Comparison of ENCODE assay signal across 19 mouse cellular contexts in the genomic region with DNA sequence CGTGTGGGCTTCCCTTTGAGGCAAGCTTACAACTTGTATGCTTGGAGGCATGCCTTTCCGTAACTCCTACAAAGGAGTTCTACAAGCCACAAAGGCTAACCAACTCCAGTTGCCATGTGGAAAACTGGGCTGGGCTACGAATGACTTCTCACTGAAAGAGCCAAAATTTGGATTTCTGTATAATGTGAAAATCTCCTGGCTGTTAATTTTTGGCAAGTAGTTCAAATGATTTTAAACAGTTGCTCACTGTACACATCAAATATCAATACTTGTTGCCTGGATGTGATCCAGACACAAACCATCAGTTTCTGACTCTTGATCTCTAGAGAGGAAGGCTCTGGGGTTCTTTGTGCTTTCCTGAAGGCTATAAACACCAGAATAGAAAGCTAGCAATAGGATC. TPM values are rescaled to one million over a fixed set of nuclear protein-coding genes. Genes with fewer than 3 reads are reported as not detected.
DNase-seq lines count a peak whose midpoint lies in the region; ATAC-seq and TF ChIP-seq lines count a peak whose summit lies in the region.
"Had no signal": no experiment of that assay in that cellular context is flagged by ENCODE, and none has a peak within 500 bp of the region (broad histone marks: within the 10 kb centered on the region; RNA-seq: fewer than 3 reads in every experiment).

No protein-coding gene starts in this region.

- WGBS in limb, embryonic 14.5 days = 43% methylated on average over 3 of the region's 3 CpGs
- 84% methylated on average over 3 of the region's 3 CpGs for WGBS in limb, embryonic 10.5 days
- WGBS in lung, embryonic 14.5 days = 73% methylated on average over 3 of the region's 3 CpGs

- DNase-seq in limb, embryonic 14.5 days (ENCODE audit: low spot score) = peak; percentile 60
- DNase-seq in limb, embryonic 10.5 days (ENCODE audit: low spot score) = no peak
- peak; percentile 50 for DNase-seq in lung, embryonic 14.5 days
- DNase-seq in lung, postnatal 25 days (ENCODE audit: low spot score) = no peak
- DNase-seq: adrenal gland, adult 2 months; adrenal gland, adult 8-10 months; adrenal gland, postnatal 10 days; adrenal gland, postnatal 14 days; adrenal gland, postnatal 25 days; adrenal gland, postnatal 36 days; B cell, adult 2 months; cerebellum, adult 11 months; cerebellum, adult 11-12 months; cerebellum, adult 18-20 months had no signal

- H3K9me3 ChIP-seq in limb, embryonic 14.5 days (ENCODE audit: control insufficient read depth, low read length) = no peaks in the 10 kb centered on the region
- no peaks in the 10 kb centered on the region for H3K9me3 ChIP-seq in limb, embryonic 10.5 days (replicated peaks)
- H3K9me3 ChIP-seq in lung, embryonic 14.5 days (ENCODE audit: low read depth, low read length) = no peaks in the 10 kb centered on the region
- H3K9me3 ChIP-seq: G1E had no signal

- no peak for TF ChIP-seq CTCF in lung, embryonic 14.5 days (IDR thresholded peaks at IDR 0.05; ENCODE audit: low read depth)

- H3K27me3 ChIP-seq in limb, embryonic 14.5 days (ENCODE audit: control insufficient read depth, insufficient read depth, low read length) = no peaks in the 10 kb centered on the region
- no peaks in the 10 kb centered on the region for H3K27me3 ChIP-seq in limb, embryonic 10.5 days (ENCODE audit: low read depth, poor library complexity, severe bottlenecking)
- H3K27me3 ChIP-seq in lung, embryonic 14.5 days (ENCODE audit: insufficient read depth, low read length) = no peaks in the 10 kb centered on the region
- H3K27me3 ChIP-seq: CH12.LX, Patski had no signal

- no peak overlapping the region for H3K4me3 ChIP-seq in limb, embryonic 14.5 days (replicated peaks; ENCODE audit: low read length)
- H3K4me3 ChIP-seq in limb, embryonic 10.5 days = no peak overlapping the region
- H3K4me3 ChIP-seq in lung, embryonic 14.5 days (ENCODE audit: low read depth, low read length) = no peak overlapping the region

- no peak for TF ChIP-seq POLR2A in limb, embryonic 14.5 days (IDR thresholded peaks at IDR 0.05; ENCODE audit: borderline replicate concordance, extremely low read depth, insufficient read depth, insufficient read length)

- H3K36me3 ChIP-seq in limb, embryonic 14.5 days (ENCODE audit: control insufficient read depth, insufficient read depth, low read length) = no peaks in the 10 kb centered on the region
- no peaks in the 10 kb centered on the region for H3K36me3 ChIP-seq in limb, embryonic 10.5 days
- H3K36me3 ChIP-seq in lung, embryonic 14.5 days (ENCODE audit: insufficient read depth) = no peaks in the 10 kb centered on the region; the same call in 1 of the 2 replicates
- H3K36me3 ChIP-seq: G1E had no signal

- no peak for ATAC-seq in limb, embryonic 14.5 days (ENCODE audit: low FRiP score, low read depth)
- ATAC-seq in lung, embryonic 14.5 days (ENCODE audit: insufficient read depth) = no peak
- ATAC-seq: activated CD4-positive, CD25-positive, alpha-beta regulatory T cell, adult 4 months; CD4-positive, CD25-positive, alpha-beta regulatory T cell, adult 4 months; Patski had no signal

- no peak overlapping the region for H3K9ac ChIP-seq in limb, embryonic 14.5 days (ENCODE audit: low read depth, low read length, severe bottlenecking)
- H3K9ac ChIP-seq in lung, embryonic 14.5 days = no peak overlapping the region

- H3K27ac ChIP-seq in limb, embryonic 14.5 days (replicated peaks; ENCODE audit: low read depth, low read length) = no peak overlapping the region
- no peak overlapping the region for H3K27ac ChIP-seq in limb, embryonic 10.5 days
- no peak overlapping the region for H3K27ac ChIP-seq in lung, embryonic 14.5 days (ENCODE audit: low read depth)

- no peak overlapping the region for H3K4me2 ChIP-seq in limb, embryonic 14.5 days (replicated peaks; ENCODE audit: low read depth, low read length, severe bottlenecking)
- no peak overlapping the region for H3K4me2 ChIP-seq in lung, embryonic 14.5 days

- no peaks in the 10 kb centered on the region for H3K4me1 ChIP-seq in limb, embryonic 14.5 days (ENCODE audit: control insufficient read depth, insufficient read depth, low read length)
- H3K4me1 ChIP-seq in limb, embryonic 10.5 days = no peaks in the 10 kb centered on the region
- H3K4me1 ChIP-seq in lung, embryonic 14.5 days (ENCODE audit: insufficient read depth) = no peaks in the 10 kb centered on the region

RNA-seq across cellular contexts. Expression of gene Cavin2, which starts 18.1 kb away (rescaled TPM):
- polyA plus RNA-seq in limb, embryonic 14.5 days (2012; rRNA removed) = 20.6 and 25.6 TPM in 2 replicates
- polyA plus RNA-seq in limb, embryonic 14.5 days (2014; fragmentation: Nextera tagmentation; extraction: Ambion mirVana) = 43.6 and 50.9 TPM in 2 replicates
- polyA plus RNA-seq in limb, embryonic 10.5 days (2016; fragmentation: Nextera tagmentation; extraction: Ambion mirVana) = 1.9 and 3.1 TPM in 2 replicates
- polyA plus RNA-seq in lung, embryonic 14.5 days (2014; fragmentation: Nextera tagmentation; extraction: Ambion mirVana) = 116 and 129 TPM in 2 replicates
- polyA plus RNA-seq: activated CD4-positive, CD25-positive, alpha-beta regulatory T cell, adult 4 months; CD4-positive, CD25-positive, alpha-beta regulatory T cell, adult 4 months; G1E had no signal

Comparison
In these comparisons a context has a peak if more than half of its experiments do, and no peak if none do; other contexts are left out.
1. DNase-seq: peak in limb, embryonic 14.5 days (single experiment) and lung, embryonic 14.5 days (single experiment); none in limb, embryonic 10.5 days (single experiment) and lung, postnatal 25 days (single experiment).